Comparison of ENCODE assay signal across 21 mouse cellular contexts in genomic region chr5:119543716-119544115, GRCm38 (mm10).
"Had no signal": no experiment of that assay in that cellular context is flagged by ENCODE, and none has a peak within 500 bp of the region (broad histone marks: within the 10 kb centered on the region; RNA-seq: fewer than 3 reads in every experiment).

No protein-coding gene starts in this region.

- H3K9ac ChIP-seq: kidney, embryonic 15.5 days; limb, embryonic 12.5 days; limb, embryonic 15.5 days; liver, embryonic 13.5 days; neural tube, embryonic 12.5 days; neural tube, embryonic 15.5 days had no signal

- H3K4me1 ChIP-seq: kidney, embryonic 15.5 days; liver, embryonic 13.5 days; megakaryocyte, embryonic 14.5 days; neural tube, embryonic 12.5 days; neural tube, embryonic 15.5 days had no signal

- H3K4me2 ChIP-seq: kidney, embryonic 15.5 days; limb, embryonic 12.5 days; limb, embryonic 15.5 days; liver, embryonic 13.5 days; midbrain, embryonic 11.5 days; neural tube, embryonic 12.5 days; neural tube, embryonic 15.5 days had no signal

- DNase-seq: kidney, adult 2 months; kidney, postnatal 10 days; kidney, postnatal 4 days; left cerebral cortex, postnatal 4 days; liver, embryonic 13.5 days; lung, adult 2 months; midbrain, embryonic 14.5 days; right cerebral cortex, adult 18-20 months; right cerebral cortex, postnatal 14 days; right cerebral cortex, postnatal 4 days; thymus, adult 2 months; thymus, postnatal 25 days had no signal

- H3K27ac ChIP-seq: kidney, embryonic 15.5 days; limb, embryonic 12.5 days; limb, embryonic 15.5 days; liver, embryonic 13.5 days; neural tube, embryonic 12.5 days; neural tube, embryonic 15.5 days; stomach, postnatal 0 days had no signal

- H3K27me3 ChIP-seq: liver, embryonic 13.5 days; megakaryocyte, embryonic 14.5 days; neural tube, embryonic 12.5 days had no signal

- H3K36me3 ChIP-seq: kidney, embryonic 15.5 days; limb, embryonic 12.5 days; limb, embryonic 15.5 days; liver, embryonic 13.5 days; neural tube, embryonic 12.5 days; neural tube, embryonic 15.5 days had no signal

- ATAC-seq: lung, postnatal 0 days had no signal

- H3K9me3 ChIP-seq: kidney, embryonic 15.5 days; limb, embryonic 12.5 days; limb, embryonic 15.5 days; liver, embryonic 13.5 days; neural tube, embryonic 12.5 days; neural tube, embryonic 15.5 days had no signal

- H3K4me3 ChIP-seq: kidney, embryonic 15.5 days; limb, embryonic 12.5 days; limb, embryonic 15.5 days; liver, embryonic 13.5 days; megakaryocyte, embryonic 14.5 days; neural tube, embryonic 12.5 days; neural tube, embryonic 15.5 days had no signal
